Mouse (Mus musculus) spleen, adult 2 months (tissue): ENCODE measurements at regions not wholly inside any gene's neighbourhood (a gene's known extent, or its start where the extent isn't known, plus 50 kb on each side); places are given as distances from the start of the nearest gene placed in this dataset.

Source experiments
- CTCF ChIP-seq: fragments of 200-500 bp; IDR thresholded peaks from 2 replicates; pipeline ENCODE4 v1.5.1; 2011; ENCODE audit warnings: mild to moderate bottlenecking, inconsistent platforms; ENCODE audit not compliant: insufficient read depth, insufficient read length, insufficient replicate concordance; ENCODE audit errors: extremely low read depth
- POLR2A ChIP-seq: fragments of 200-500 bp; IDR thresholded peaks from 2 replicates; pipeline ENCODE4 v1.6.1; 2011; ENCODE audit warnings: low read depth, low read length, inconsistent platforms

GRCm38 (mm10) chr14:15061966-15062860, 259.0 kb downstream of the Nek10 start:
- TF ChIP-seq POLR2A (no peak), CTCF (no peak)
